Mouse (Mus musculus): ENCODE measurements around the gene Ndst2.

Ndst2 gene

DNA sequence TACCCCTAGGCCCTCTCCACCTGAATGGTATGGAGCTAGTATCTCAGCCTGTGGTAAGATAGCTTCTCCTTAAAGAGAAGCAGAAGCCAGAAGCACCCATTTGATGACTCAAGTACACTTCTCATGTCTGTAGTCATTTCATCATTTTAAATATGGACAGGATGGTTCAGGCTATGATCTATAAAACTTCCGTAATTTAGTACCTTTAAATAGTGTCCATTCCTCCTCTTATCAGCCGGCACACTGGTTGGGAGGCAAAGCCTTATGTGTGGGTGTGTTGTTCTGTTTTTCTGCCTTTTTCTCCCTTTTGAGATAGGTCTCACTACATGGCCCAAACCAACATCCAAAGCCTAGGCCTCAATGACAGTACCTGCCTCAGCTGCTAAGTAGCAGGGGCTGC lies 35.8 kb downstream of the Ndst2 start:
- no peak for DNase-seq (ENCODE audit: low read depth)

DNA sequence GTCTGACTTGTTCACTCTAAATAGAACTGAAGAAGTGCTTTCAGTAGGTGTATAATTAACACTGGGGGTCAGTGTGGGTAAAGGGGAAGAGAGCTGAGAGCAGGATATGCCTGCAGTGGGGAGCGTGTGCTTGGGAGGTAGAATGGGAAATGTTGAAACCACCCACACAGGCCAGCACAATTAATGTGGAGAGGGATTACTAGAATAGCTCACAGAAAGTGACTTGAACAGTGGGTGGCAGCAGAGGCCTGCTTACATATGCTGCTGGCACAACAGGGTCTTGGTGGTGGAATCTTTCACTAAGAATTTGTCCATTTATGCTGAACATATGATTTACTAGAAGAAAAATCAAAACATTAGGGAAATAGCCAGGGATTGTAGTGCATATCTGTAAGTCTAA lies 37.4 kb downstream of the Ndst2 start:
- no peak for DNase-seq (ENCODE audit: low read depth)

DNA sequence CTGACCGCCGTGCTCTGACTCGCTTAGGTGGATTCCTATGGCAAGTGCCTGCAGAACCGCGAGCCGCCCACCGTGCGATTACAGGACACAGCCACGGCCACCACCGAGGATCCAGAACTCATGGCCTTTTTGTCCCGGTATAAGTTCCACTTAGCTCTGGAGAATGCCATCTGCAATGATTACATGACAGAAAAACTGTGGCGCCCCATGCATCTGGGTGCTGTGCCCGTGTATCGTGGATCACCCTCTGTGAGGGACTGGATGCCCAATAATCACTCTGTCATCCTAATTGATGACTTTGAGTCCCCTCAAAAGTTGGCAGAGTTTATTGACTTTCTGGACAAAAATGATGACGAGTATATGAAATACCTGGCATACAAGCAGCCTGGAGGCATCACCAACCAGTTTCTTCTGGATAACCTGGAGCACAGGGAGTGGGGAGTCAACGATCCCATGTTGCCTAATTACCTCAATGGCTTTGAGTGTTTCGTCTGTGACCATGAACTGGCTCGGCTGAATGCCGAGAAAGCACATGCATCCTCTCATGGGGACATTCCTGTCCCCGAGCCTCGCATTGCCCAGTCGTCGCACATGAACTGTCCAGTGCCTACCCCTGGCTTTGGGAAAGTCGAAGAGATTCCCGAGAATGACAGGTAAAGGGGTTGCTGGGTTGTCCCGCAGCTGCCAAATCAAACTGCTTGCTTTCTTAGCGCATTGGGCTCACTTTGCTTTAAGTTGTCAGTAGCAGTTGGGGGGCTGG lies 38.4 kb downstream of the Ndst2 start:
- DNase-seq (ENCODE audit: low read depth), result no peak

DNA sequence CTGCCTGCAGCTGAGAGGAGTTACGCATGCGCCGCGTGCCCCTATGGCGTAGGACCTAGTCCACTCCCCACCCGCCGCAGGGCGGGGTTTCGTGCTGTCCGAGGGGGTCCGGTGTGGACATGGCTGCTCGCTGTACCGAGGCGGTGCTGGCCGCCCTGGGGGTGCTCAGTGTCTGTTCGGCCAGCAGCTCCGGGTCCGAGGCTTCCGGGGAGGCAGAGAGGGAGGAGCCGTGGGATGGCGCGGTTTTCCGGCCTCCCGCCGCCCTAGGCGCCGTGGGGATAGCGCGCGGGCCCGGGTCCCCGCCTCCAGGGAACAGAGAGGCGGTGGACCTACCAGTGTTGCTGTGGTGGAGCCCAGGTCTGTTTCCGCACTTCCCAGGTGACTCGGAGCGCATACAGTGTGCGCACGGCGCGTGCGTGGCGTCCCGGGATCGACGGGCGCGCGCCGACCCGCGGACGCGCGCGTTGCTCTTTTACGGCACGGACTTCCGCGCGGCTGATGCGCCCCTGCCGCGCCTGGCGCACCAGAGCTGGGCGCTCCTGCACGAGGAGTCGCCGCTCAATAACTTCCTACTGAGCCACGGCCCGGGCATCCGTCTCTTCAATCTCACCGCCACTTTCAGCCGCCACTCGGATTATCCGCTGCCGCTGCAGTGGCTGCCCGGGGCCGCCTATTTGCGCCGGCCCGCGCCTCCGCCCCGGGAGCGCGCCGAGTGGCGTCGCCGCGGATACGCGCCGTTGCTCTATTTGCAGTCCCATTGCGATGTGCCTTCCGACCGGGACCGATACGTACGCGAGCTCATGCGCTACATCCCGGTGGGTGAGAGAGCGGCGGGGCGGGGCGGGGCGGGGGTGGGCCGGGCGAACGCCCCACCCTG lies 39.2 kb downstream of the Ndst2 start, which contains the start of gene Fut11:
Fut11 (plus strand) TSS at position 85 of the 877 bp plus-strand sequence.
- peak; percentile 74 for DNase-seq (ENCODE audit: low read depth)

DNA sequence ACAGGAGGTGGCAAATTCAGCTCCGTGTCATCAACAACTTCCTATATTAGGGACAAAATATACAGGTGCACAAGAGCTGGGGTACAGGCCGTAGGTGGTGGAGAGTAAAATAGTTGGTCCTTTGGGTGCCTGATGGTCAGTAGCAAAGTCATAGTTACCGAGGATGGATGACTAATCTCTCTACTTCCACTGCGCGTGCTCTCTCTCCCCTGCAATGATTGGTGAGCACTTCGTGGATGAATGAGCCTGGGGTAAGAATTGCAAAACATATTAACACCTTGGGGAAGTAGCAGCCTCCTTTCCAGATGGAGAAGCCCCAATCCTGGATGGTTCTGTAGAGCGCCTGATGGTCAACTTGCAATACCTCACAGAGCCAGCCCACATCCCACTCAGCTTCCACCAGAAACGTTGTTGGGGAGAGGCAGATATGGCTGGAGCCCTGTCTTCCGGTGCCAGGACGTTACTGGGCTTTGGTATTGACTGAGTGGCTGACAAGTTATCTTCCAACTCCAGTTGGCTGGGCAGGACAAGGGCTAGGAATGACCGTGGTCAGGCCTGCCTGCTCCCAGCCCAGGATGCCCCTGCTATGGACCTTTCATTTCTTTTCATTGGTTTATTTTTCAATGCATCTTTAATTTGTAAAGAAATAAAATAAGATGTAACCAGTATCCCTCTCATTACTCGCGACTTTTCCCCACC lies 40.0 kb downstream of the Ndst2 start:
- no peak for DNase-seq (ENCODE audit: low read depth)

DNA sequence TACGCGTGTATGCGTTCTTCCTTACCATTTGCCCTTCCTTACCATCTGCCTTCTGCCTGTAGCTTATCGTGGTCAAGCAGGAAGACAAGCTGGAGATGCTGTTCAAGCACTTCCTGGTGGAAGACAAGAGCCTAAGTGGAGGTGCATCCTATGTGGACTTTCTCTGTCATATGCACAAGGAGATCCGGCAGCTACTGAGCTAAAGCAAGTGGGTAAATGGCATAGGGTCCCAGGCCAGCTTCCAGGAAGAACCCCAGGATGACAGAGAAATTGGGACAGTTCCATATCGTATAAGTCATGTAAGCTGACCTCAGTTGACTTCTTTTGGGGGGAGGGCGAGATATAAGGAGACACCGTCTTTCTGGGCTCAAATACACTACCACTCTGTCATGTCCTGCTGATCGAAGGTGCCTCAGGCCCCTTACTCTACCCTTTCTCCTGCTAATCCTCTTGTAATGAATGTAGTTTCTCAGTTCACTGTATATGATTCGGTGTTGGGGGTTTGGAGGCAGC lies 40.7 kb downstream of the Ndst2 start:
- DNase-seq (ENCODE audit: low read depth), result no peak

DNA sequence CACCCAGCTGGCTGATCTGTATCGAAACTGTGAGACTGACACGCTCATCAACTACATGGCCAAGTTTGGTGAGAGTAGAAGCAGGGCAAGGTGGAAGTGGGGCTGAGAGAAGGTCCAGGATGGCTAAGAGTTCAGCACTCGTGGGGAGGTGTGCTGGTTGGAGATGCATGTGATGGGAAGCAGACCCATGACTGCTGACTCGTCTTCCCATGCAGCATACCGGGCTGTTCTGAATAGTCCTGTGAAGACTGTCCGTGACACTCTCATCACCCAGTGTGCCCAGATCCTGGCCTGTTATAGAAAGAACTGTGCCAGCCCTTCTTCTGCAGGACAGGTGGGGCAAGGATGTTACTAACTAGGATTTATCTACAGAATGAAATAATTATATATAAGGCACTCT lies 42.6 kb downstream of the Ndst2 start:
- DNase-seq (ENCODE audit: low read depth), result no peak

DNA sequence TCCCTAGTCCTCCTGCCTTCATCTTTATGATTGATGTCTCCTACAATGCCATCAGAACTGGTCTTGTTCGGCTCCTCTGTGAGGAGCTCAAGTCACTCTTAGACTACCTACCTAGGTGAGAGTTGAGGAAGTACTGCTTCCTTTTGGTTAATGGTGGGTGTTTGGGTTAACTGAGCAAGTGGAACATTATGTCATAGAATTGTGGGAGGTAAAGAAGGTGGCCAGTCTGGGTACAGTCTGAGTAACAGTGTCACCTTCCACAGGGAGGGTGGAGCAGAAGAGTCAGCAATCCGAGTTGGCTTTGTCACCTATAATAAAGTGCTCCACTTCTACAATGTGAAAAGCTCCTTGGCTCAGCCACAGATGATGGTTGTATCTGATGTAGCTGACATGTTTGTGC lies 45.4 kb downstream of the Ndst2 start:
- DNase-seq (ENCODE audit: low read depth), result no peak

DNA sequence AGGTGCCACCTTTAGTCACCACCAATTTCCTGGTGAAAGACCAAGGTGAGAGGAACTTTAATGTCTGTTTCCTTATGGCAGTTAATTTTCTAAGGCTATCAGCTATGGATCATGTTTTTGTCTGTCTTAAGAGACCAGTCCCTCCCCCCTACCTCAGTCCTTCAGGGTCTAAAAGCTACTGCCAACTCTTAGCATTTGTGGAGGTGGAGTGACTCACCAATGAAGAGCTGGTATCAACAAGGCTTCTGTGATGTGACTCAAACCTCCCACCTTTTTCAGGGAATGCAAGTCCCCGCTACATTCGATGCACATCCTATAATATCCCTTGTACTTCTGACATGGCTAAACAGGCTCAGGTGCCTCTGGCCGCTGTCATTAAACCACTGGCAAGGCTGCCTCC lies 47.8 kb downstream of the Ndst2 start:
- DNase-seq (ENCODE audit: low read depth), result no peak

DNA sequence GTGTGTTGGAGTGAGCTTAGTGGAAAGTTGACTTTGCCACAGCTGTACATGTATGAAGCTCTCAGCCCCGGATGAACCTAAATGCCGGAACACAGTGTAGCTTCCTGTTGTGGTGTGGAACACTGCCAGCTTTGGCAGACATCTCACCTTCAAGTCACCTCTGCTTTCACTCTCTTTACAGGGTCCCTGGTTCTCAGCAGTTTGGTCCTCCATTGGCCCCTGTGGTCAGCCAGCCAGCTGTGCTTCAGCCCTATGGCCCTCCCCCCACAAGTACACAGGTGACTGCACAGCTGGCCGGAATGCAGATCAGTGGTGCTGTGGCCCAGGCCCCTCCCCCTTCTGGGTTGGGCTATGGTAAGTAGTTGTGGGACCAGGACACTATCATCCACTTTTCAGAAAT lies 51.9 kb downstream of the Ndst2 start:
- no peak for DNase-seq (ENCODE audit: low read depth)

DNA sequence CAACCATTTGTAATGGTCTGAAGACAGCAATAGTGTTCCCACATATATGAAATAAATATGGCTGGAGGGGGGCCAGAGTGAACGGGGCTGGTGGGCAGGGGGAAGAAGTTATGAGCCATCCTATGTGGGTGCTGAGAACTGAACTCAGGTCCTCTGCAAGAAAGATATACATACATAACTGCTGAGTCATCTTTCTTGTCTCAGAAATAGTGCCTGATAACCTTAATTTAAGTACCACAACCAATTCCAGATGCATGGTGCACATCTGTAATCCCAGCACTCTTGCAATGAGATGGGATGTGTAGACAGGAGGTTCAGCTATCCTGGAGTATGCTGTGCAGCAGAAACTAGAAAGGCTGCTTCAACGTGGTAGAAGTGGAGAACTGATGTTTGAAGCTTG lies 52.6 kb downstream of the Ndst2 start:
- no peak for DNase-seq (ENCODE audit: low read depth)

DNA sequence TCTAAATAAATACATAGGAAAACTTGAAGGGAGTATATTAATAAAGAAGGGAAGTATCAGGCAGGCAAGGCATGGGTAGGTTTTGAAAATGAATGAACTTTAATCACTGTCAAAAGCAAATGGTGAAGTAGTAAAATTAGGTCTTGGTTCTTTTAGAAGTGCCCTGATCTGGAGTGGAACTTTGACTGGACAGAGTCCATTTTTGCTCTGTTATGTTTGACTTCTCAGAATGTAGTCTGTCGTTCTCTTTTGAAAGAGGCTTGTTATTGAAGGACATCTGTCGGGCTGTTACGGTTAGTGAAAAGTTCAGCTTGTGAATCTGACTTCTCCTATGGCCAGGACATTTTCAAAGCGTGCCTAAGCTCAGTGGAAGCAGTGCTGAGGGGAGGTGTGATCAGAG lies 56.5 kb downstream of the Ndst2 start:
- DNase-seq (ENCODE audit: low read depth), result no peak

DNA sequence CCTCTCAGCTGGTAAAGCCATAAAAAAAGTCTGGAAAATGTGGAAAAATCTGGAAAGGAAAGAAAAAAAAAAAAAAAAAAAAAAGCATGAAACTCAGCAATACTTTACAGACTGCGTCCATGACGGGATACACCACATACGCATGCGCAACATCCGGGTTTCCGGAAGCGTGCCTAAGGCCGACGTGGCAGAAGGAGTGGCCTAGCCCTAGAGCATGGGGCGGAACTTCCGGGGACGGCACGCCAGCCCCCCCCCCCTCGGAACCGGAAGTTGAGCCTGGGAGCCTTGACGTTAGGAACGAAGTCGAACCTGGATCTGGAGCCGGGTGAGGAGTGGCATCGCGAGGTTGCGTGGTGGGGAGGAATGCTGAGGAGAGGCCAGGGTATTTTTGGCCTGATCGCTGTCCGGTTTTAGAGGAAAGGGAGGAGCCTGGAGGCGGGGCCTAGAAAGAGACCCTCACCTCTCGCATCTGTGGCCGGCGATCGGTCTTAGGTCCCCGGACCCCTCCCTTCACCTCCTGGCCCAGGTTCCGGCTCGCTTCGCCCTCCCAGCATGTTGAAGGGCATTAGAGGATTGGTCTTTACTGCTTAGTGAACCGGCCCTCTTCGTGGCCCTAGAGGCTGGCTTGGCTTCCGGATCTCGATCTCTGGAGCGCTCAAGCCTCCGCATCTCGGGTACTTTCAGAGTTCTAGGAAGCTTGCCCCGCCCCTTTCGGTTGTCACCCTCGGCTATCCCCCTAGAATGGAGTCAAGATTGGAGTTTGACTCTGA lies 60.1 kb downstream of the Ndst2 start, which contains the start of gene Sec24c:
Sec24c (plus strand) TSS at position 245 of the 770 bp plus-strand sequence.
- peak; percentile 99 for DNase-seq (ENCODE audit: low read depth)

DNA sequence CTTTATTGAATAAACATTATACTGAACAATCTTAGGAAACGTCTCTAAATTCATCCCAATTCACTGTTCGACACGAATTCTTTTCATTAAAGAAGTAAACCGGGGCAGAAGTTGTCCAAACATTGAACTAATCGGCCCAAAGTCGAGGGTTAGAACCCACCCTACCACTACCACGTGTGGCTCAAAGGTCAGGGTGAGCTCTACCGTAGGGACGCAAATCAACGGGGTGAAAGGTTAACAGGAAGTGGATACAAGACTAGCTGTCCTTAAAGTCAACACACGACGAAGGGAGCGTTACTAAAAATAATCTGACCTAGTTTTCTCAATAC lies 60.7 kb downstream of the Ndst2 start:
- DNase-seq (ENCODE audit: low read depth), result no peak
